Mouse (Mus musculus) heart, adult 18-20 months (tissue): ENCODE measurements around the gene Atp13a1. TPM values are rescaled to one million over a fixed set of nuclear protein-coding genes. Genes with fewer than 3 reads are reported as not detected.
A peak's percentile ranks its signal among the peaks of the same experiment; 100 is the strongest.

Experiments
- DNase-seq, 2 experiments: peaks; one replicate each; pipeline ENCODE4 v3.0.0; 2021 to 2022; ENCODE audit warnings: mixed read lengths in 1 of 2
- total RNA-seq, 2 experiments: library from RNA; stranded (reverse); gene quantifications; 2 replicates each; pipeline ENCODE4 v1.2.3; 2021

Atp13a1 gene
- total RNA-seq, 2 experiments from 2014 or later: 12.5 to 12.9 TPM

GRCm38 (mm10) chr8:69799946-69800345 is 9.0 kb downstream of the Atp13a1 start:
- DNase-seq: no peak

- no peak for DNase-seq
Measured at GRCm38 (mm10) chr8:69801796-69802195, 10.8 kb downstream of the Atp13a1 start.

- DNase-seq: no peak
Measured at GRCm38 (mm10) chr8:69802216-69802615, 11.3 kb downstream of the Atp13a1 start.

GRCm38 (mm10) chr8:69803366-69803765 is 12.4 kb downstream of the Atp13a1 start:
- DNase-seq: no peak

- no peak for DNase-seq
Measured at GRCm38 (mm10) chr8:69804537-69804936, 13.6 kb downstream of the Atp13a1 start.

- DNase-seq: no peak
Measured at GRCm38 (mm10) chr8:69805086-69805485, 14.1 kb downstream of the Atp13a1 start.

GRCm38 (mm10) chr8:69805491-69805890 is 14.5 kb downstream of the Atp13a1 start:
- no peak for DNase-seq

- DNase-seq: no peak
Measured at GRCm38 (mm10) chr8:69807236-69807635, 16.3 kb downstream of the Atp13a1 start.

GRCm38 (mm10) chr8:69808094-69808863 is 17.3 kb downstream of the Atp13a1 start, which contains the start of gene Gmip:
TSS of gene Gmip (plus strand) at chr8:69808679.
- DNase-seq: peak; percentile 88 to 89

GRCm38 (mm10) chr8:69808864-69809403 is 18.0 kb downstream of the Atp13a1 start:
- peak; percentile 33 to 43 for DNase-seq

GRCm38 (mm10) chr8:69809820-69810219 is 18.9 kb downstream of the Atp13a1 start:
- DNase-seq: no peak

GRCm38 (mm10) chr8:69814881-69815280 is 23.9 kb downstream of the Atp13a1 start:
- no peak for DNase-seq

GRCm38 (mm10) chr8:69815396-69815795 is 24.4 kb downstream of the Atp13a1 start:
- no peak for DNase-seq

GRCm38 (mm10) chr8:69820466-69820865 is 29.5 kb downstream of the Atp13a1 start:
- no peak for DNase-seq

- no peak for DNase-seq
Measured at GRCm38 (mm10) chr8:69821971-69822385, 31.0 kb downstream of the Atp13a1 start.

GRCm38 (mm10) chr8:69822386-69823191 is 31.6 kb downstream of the Atp13a1 start, which contains the start of gene Lpar2:
TSS of gene Lpar2 (plus strand) at chr8:69822429.
- peak in 1 of 2 experiments; percentile 32 for DNase-seq

GRCm38 (mm10) chr8:69826371-69826770 is 35.4 kb downstream of the Atp13a1 start:
- no peak for DNase-seq

- DNase-seq: peak; percentile 82 to 89
Measured at GRCm38 (mm10) chr8:69832298-69832853, 41.4 kb downstream of the Atp13a1 start, which contains the start of gene Pbx4. TSS of gene Pbx4 (plus strand) at chr8:69832491.

- no peak for DNase-seq
Measured at GRCm38 (mm10) chr8:69837057-69837682, 46.2 kb downstream of the Atp13a1 start.

- no peak for DNase-seq
Measured at GRCm38 (mm10) chr8:69847167-69848065, 56.5 kb downstream of the Atp13a1 start.

- DNase-seq: peak; percentile 45 to 75
Measured at GRCm38 (mm10) chr8:69848951-69849350, 58.0 kb downstream of the Atp13a1 start.
